Mouse (Mus musculus) hindbrain, embryonic 14.5 days (tissue): Measurements from ENCODE around the gene Ucp1. TPM values are rescaled to one million over a fixed set of nuclear protein-coding genes. Genes with fewer than 3 reads are reported as not detected.

Experiments
- polyA plus RNA-seq: library from polyadenylated mRNA; unstranded; fragments of >200 nt; fragmentation: Nextera tagmentation; extraction: Ambion mirVana; gene quantifications from 2 replicates; pipeline ENCODE4 v1.2.1, GENCODE M21; 2014

Ucp1 gene
- polyA plus RNA-seq, 1 experiment from 2014 or later, result 0.16 TPM

Other genes with a start within 250 kb of the Ucp1 start
- gene Tbc1d9, start 125.0 kb upstream of the Ucp1 start, polyA plus RNA-seq, result 23.0 and 26.3 TPM in 2 replicates
- gene Gm10645, start 124.2 kb upstream of the Ucp1 start, polyA plus RNA-seq, result 10.3 and 12.9 TPM in 2 replicates
- 24.1 and 24.9 TPM in 2 replicates for gene Elmod2, start 42.1 kb downstream of the Ucp1 start, polyA plus RNA-seq
- gene Mgat4d, start 58.1 kb downstream of the Ucp1 start, polyA plus RNA-seq, result not detected in 2 replicates
- 13.2 and 16.6 TPM in 2 replicates for gene Clgn, start 99.5 kb downstream of the Ucp1 start, polyA plus RNA-seq
- gene Scoc, start 168.0 kb downstream of the Ucp1 start, polyA plus RNA-seq, result 290 and 317 TPM in 2 replicates
- 0.13 TPM in 1 of 2 replicates, not detected in the other for gene Olfr370, start 245.4 kb downstream of the Ucp1 start, polyA plus RNA-seq